Mouse (Mus musculus): ENCODE results near the gene Ttc23. TPM values are rescaled to one million over a fixed set of nuclear protein-coding genes. Genes with fewer than 3 reads are reported as not detected.

Ttc23 gene
- polyA plus RNA-seq, 1 experiment, result 42.0 TPM

- Histone ChIP-seq H3K9ac (ENCODE audit: low read depth, poor library complexity, severe bottlenecking) (no peak overlapping the region), H3K36me3 (ENCODE audit: control insufficient read depth, insufficient read depth, low read length, poor library complexity, severe bottlenecking) (no peaks in the 10 kb centered on the region), H3K9me3 (replicated peaks; ENCODE audit: control insufficient read depth, insufficient read depth, low read length, poor library complexity, severe bottlenecking) (no peaks in the 10 kb centered on the region), H3K4me1 (ENCODE audit: control insufficient read depth, insufficient read depth, low read length) (peaks cover 2% of the 10 kb centered on the region), H3K27me3 (ENCODE audit: control insufficient read depth, insufficient read depth, low read length, poor library complexity, severe bottlenecking) (no peaks in the 10 kb centered on the region), H3K27ac (ENCODE audit: insufficient read depth, low read length) (no peak overlapping the region), H3K4me3 (ENCODE audit: low read depth, low read length) (no peak overlapping the region)
- TF ChIP-seq CTCF (IDR thresholded peaks at IDR 0.05; ENCODE audit: low read depth, low read length) (no peak), POLR2A (IDR thresholded peaks at IDR 0.05; ENCODE audit: insufficient read depth, low read length) (no peak), EP300 (IDR thresholded peaks at IDR 0.05; ENCODE audit: insufficient read depth, low read depth, low read length) (no peak)
Observed at GRCm38 (mm10) chr7:67716925-67717324, 69.7 kb downstream of the Ttc23 start.

DNA sequence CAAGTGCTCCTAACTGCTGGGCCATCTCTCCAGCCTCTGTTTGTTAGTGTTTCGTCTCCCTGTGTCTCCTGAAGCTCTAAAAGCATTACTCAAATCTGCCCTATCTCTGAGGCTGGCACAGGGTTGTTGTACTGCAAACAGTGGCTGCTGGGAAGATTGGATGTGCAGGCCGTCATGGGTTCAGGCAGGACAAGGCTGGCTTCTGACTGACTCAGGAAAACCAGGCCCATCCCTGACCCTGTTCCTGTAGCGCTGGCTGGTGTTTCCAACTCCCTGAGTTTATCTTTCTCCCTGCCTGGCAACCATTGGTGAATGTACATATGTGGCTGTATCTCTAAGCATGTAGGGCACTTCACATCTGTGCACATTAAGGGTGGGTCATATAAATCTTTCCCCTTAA lies 70.3 kb downstream of the Ttc23 start:
- TF ChIP-seq CTCF (IDR thresholded peaks at IDR 0.05; ENCODE audit: low read depth, low read length) (no peak), POLR2A (IDR thresholded peaks at IDR 0.05; ENCODE audit: insufficient read depth, low read length) (no peak)
- Histone ChIP-seq H3K36me3 (ENCODE audit: control insufficient read depth, insufficient read depth, low read length, poor library complexity, severe bottlenecking) (no peaks in the 10 kb centered on the region), H3K27me3 (ENCODE audit: control insufficient read depth, insufficient read depth, low read length, poor library complexity, severe bottlenecking) (no peaks in the 10 kb centered on the region), H3K4me3 (ENCODE audit: low read depth, low read length) (no peak overlapping the region), H3K27ac (ENCODE audit: insufficient read depth, low read length) (no peak overlapping the region), H3K9me3 (replicated peaks; ENCODE audit: control insufficient read depth, insufficient read depth, low read length, poor library complexity, severe bottlenecking) (no peaks in the 10 kb centered on the region), H3K4me1 (ENCODE audit: control insufficient read depth, insufficient read depth, low read length) (peaks cover 2% of the 10 kb centered on the region), H3K9ac (ENCODE audit: low read depth, poor library complexity, severe bottlenecking) (no peak overlapping the region)

DNA sequence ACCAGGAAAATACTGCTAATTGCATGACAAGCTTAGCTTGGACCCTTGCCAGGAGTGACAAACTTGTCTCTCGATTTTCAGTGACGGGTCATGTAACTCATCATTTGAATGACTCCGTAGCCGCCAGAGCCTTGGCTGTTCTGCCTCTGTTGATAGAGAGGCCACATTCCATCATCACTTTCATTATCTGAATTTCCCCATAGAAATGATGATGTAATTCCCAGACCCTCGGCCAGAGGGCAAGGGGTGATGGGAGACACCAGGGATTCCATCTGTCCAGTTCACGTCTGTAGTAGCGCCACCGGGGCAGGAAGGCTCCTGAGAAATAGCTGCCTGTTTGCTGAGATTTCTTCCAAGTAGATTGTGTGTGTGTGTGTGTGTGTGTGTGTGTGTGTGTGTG lies 71.6 kb downstream of the Ttc23 start:
- Histone ChIP-seq H3K4me3 (ENCODE audit: low read depth, low read length) (no peak overlapping the region), H3K27me3 (ENCODE audit: control insufficient read depth, insufficient read depth, low read length, poor library complexity, severe bottlenecking) (no peaks in the 10 kb centered on the region), H3K27ac (ENCODE audit: insufficient read depth, low read length) (no peak overlapping the region), H3K4me1 (ENCODE audit: control insufficient read depth, insufficient read depth, low read length) (peaks cover 2% of the 10 kb centered on the region), H3K9me3 (replicated peaks; ENCODE audit: control insufficient read depth, insufficient read depth, low read length, poor library complexity, severe bottlenecking) (no peaks in the 10 kb centered on the region), H3K9ac (ENCODE audit: low read depth, poor library complexity, severe bottlenecking) (no peak overlapping the region), H3K36me3 (ENCODE audit: control insufficient read depth, insufficient read depth, low read length, poor library complexity, severe bottlenecking) (no peaks in the 10 kb centered on the region)
- no peak for TF ChIP-seq CTCF (IDR thresholded peaks at IDR 0.05; ENCODE audit: low read depth, low read length)
- TF ChIP-seq EP300 (IDR thresholded peaks at IDR 0.05; ENCODE audit: insufficient read depth, low read depth, low read length), result no peak
- no peak for TF ChIP-seq POLR2A (IDR thresholded peaks at IDR 0.05; ENCODE audit: insufficient read depth, low read length)

DNA sequence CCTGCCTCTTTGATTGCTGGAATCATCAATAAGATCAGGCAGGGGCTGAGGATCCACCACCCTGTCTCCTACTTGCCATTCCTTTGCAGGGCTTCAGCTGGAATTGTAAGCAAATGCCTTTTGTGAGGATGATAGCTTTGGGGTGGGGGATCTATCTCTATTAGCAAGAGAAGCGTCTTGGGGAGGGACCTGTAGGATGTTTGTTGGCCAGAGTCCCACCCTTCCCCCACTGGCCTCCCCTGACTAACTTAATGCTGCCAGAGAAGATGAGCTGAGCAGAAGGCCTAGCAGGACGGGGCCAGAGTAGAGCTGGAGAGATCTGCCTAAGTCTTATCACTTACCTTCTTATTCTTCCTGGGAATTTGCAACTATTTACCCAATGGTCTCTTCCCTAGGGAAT lies 75.0 kb downstream of the Ttc23 start:
- H3K9ac ChIP-seq (ENCODE audit: low read depth, poor library complexity, severe bottlenecking), result no peak overlapping the region
- H3K9me3 ChIP-seq (replicated peaks; ENCODE audit: control insufficient read depth, insufficient read depth, low read length, poor library complexity, severe bottlenecking), result no peaks in the 10 kb centered on the region
- no peaks in the 10 kb centered on the region for H3K27me3 ChIP-seq (ENCODE audit: control insufficient read depth, insufficient read depth, low read length, poor library complexity, severe bottlenecking)
- no peaks in the 10 kb centered on the region for H3K36me3 ChIP-seq (ENCODE audit: control insufficient read depth, insufficient read depth, low read length, poor library complexity, severe bottlenecking)
- TF ChIP-seq CTCF (IDR thresholded peaks at IDR 0.05; ENCODE audit: low read depth, low read length), result no peak
- TF ChIP-seq EP300 (IDR thresholded peaks at IDR 0.05; ENCODE audit: insufficient read depth, low read depth, low read length), result peak; percentile 78
- no peak overlapping the region for H3K4me3 ChIP-seq (ENCODE audit: low read depth, low read length)
- H3K4me1 ChIP-seq (ENCODE audit: control insufficient read depth, insufficient read depth, low read length), result peaks cover 2% of the 10 kb centered on the region
- H3K27ac ChIP-seq (ENCODE audit: insufficient read depth, low read length), result peak overlapping the region; percentile 56; the same call in 1 of the 2 replicates

GRCm38 (mm10) chr7:67724536-67724935 lies 77.3 kb downstream of the Ttc23 start:
- TF ChIP-seq CTCF (IDR thresholded peaks at IDR 0.05; ENCODE audit: low read depth, low read length) (no peak), POLR2A (IDR thresholded peaks at IDR 0.05; ENCODE audit: insufficient read depth, low read length) (no peak), EP300 (IDR thresholded peaks at IDR 0.05; ENCODE audit: insufficient read depth, low read depth, low read length) (no peak)
- no peak overlapping the region for H3K9ac ChIP-seq (ENCODE audit: low read depth, poor library complexity, severe bottlenecking)
- no peaks in the 10 kb centered on the region for H3K36me3 ChIP-seq (ENCODE audit: control insufficient read depth, insufficient read depth, low read length, poor library complexity, severe bottlenecking)
- H3K27me3 ChIP-seq (ENCODE audit: control insufficient read depth, insufficient read depth, low read length, poor library complexity, severe bottlenecking), result no peaks in the 10 kb centered on the region
- H3K27ac ChIP-seq (ENCODE audit: insufficient read depth, low read length), result no peak overlapping the region
- H3K4me1 ChIP-seq (ENCODE audit: control insufficient read depth, insufficient read depth, low read length), result peaks cover 2% of the 10 kb centered on the region
- H3K4me3 ChIP-seq (ENCODE audit: low read depth, low read length), result no peak overlapping the region
- no peaks in the 10 kb centered on the region for H3K9me3 ChIP-seq (replicated peaks; ENCODE audit: control insufficient read depth, insufficient read depth, low read length, poor library complexity, severe bottlenecking)

DNA sequence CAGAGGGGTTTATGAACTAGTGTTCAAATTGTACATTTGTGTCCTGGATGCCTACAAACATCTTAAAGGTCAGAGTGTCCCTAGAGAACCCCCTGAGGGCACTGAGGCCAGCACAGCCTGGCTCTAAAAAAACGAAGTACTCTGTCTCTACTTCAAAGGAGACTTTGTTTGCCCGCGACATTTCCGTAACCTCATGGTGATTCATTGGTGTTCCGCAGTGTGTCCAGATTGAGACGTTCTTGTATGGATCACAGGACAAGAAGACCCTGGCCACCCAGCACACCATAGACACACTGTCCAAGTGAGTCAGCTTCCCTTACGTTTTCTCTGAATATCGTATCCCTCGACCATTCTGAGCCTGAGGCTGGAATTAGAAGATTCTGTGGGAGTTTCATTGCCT lies 77.8 kb downstream of the Ttc23 start:
- no peak overlapping the region for H3K9ac ChIP-seq (ENCODE audit: low read depth, poor library complexity, severe bottlenecking)
- peaks cover 2% of the 10 kb centered on the region for H3K4me1 ChIP-seq (ENCODE audit: control insufficient read depth, insufficient read depth, low read length)
- no peak overlapping the region for H3K27ac ChIP-seq (ENCODE audit: insufficient read depth, low read length)
- no peaks in the 10 kb centered on the region for H3K9me3 ChIP-seq (replicated peaks; ENCODE audit: control insufficient read depth, insufficient read depth, low read length, poor library complexity, severe bottlenecking)
- no peaks in the 10 kb centered on the region for H3K27me3 ChIP-seq (ENCODE audit: control insufficient read depth, insufficient read depth, low read length, poor library complexity, severe bottlenecking)
- no peak for TF ChIP-seq POLR2A (IDR thresholded peaks at IDR 0.05; ENCODE audit: insufficient read depth, low read length)
- no peak overlapping the region for H3K4me3 ChIP-seq (ENCODE audit: low read depth, low read length)
- no peaks in the 10 kb centered on the region for H3K36me3 ChIP-seq (ENCODE audit: control insufficient read depth, insufficient read depth, low read length, poor library complexity, severe bottlenecking)
